Mouse (Mus musculus): ENCODE measurements around the gene Maip1. TPM values are rescaled to one million over a fixed set of nuclear protein-coding genes. Genes with fewer than 3 reads are reported as not detected.
A peak's percentile ranks its signal among the peaks of the same experiment; 100 is the strongest.

The Maip1 gene
- total RNA-seq, 1 experiment: 12.4 TPM

DNA sequence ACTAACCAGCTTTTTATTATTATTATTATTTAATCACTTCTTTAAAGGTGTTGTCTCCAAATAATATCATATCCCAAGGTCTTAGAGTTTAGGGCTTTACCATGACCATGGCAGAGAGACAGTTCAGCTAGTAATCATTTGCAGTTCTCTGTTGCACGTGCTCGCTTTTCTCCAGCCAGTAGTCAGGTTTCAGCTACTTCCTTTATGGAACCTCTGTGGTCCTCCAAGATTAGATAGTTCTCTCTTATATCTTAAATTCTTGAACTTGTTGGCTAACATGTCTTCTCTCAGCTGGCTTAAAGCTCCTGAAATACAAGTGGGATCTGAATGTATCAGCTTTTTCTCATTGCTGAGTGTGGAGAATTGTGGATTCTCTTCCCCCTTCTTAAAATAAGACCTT, 2.9 kb downstream of the Maip1 start:
- Histone ChIP-seq H3K27ac (ENCODE audit: insufficient read depth, low read depth, low read length, poor library complexity, severe bottlenecking) (no peak overlapping the region), H3K9ac (ENCODE audit: insufficient read depth, low read depth, low read length, poor library complexity, severe bottlenecking) (no peak overlapping the region), H3K4me3 (ENCODE audit: insufficient read depth in 1 of 2, low read depth in 1 of 2, low read length in 2 of 2, poor library complexity in 1 of 2, severe bottlenecking in 1 of 2) (no peak overlapping the region), H3K4me1 (ENCODE audit: control insufficient read depth in 2 of 2, insufficient read depth in 2 of 2, low read length in 2 of 2, poor library complexity in 1 of 2) (no peaks in the 10 kb centered on the region), H3K36me3 (ENCODE audit: control insufficient read depth, insufficient read depth, low read length, poor library complexity, severe bottlenecking) (no peaks in the 10 kb centered on the region; the same call in 1 of the 2 replicates), H3K9me3 (ENCODE audit: control insufficient read depth, insufficient read depth, low read depth, low read length) (no peaks in the 10 kb centered on the region)
- TF ChIP-seq CHD2 (IDR thresholded peaks at IDR 0.05; ENCODE audit: low read depth, low read length) (no peak), HCFC1 (IDR thresholded peaks at IDR 0.05; ENCODE audit: borderline replicate concordance, insufficient read depth, low read length) (no peak), ZC3H11A (IDR thresholded peaks at IDR 0.05; ENCODE audit: borderline replicate concordance, low read depth, low read length) (no peak), MAFK (IDR thresholded peaks at IDR 0.05; ENCODE audit: insufficient read depth, low read depth, low read length) (no peak), ZNF384 (IDR thresholded peaks at IDR 0.05; ENCODE audit: low read depth, low read length) (no peak)
- no peak for DNase-seq (ENCODE audit: low read depth, low spot score)
- in situ Hi-C loops (cut with MboI; ENCODE audit: low sequenced_read_pairs in 2 of 2, unreplicated experiment in 2 of 2): loop anchor here in 1 of 2 experiments (25.0 kb wide), 1 partner anchor 878 kb away; the partner anchor contains the start of gene Aox2

DNA sequence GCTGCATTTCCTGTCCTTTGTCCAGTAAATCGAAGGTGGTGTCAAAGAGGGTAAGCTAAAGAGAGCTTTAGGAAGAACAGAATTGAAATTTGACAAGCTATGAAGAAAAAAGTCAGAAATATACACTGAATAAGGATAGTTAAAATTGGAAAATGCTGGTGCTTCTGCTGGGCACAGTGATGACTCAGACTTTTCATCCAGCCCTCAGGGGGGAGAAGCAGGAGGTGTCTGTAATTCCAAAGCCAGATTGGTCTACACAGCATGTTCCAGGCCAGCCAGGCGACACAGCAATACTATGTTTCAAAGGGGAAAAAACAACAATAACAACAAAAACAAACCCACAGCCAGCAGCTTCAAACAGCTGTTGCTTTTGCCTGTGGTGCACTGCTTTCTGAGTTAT, 7.3 kb downstream of the Maip1 start:
- TF ChIP-seq ZC3H11A (IDR thresholded peaks at IDR 0.05; ENCODE audit: borderline replicate concordance, low read depth, low read length) (no peak), ZNF384 (IDR thresholded peaks at IDR 0.05; ENCODE audit: low read depth, low read length) (no peak), MAFK (IDR thresholded peaks at IDR 0.05; ENCODE audit: insufficient read depth, low read depth, low read length) (no peak), HCFC1 (IDR thresholded peaks at IDR 0.05; ENCODE audit: borderline replicate concordance, insufficient read depth, low read length) (no peak), CHD2 (IDR thresholded peaks at IDR 0.05; ENCODE audit: low read depth, low read length) (no peak)
- Histone ChIP-seq H3K4me1 (ENCODE audit: control insufficient read depth in 2 of 2, insufficient read depth in 2 of 2, low read length in 2 of 2, poor library complexity in 1 of 2) (no peaks in the 10 kb centered on the region), H3K36me3 (ENCODE audit: control insufficient read depth, insufficient read depth, low read length, poor library complexity, severe bottlenecking) (no peaks in the 10 kb centered on the region; the same call in 1 of the 2 replicates), H3K4me3 (ENCODE audit: insufficient read depth in 1 of 2, low read depth in 1 of 2, low read length in 2 of 2, poor library complexity in 1 of 2, severe bottlenecking in 1 of 2) (no peak overlapping the region), H3K9me3 (ENCODE audit: control insufficient read depth, insufficient read depth, low read depth, low read length) (no peaks in the 10 kb centered on the region), H3K9ac (ENCODE audit: insufficient read depth, low read depth, low read length, poor library complexity, severe bottlenecking) (no peak overlapping the region), H3K27ac (ENCODE audit: insufficient read depth, low read depth, low read length, poor library complexity, severe bottlenecking) (no peak overlapping the region)
- no peak for DNase-seq (ENCODE audit: low read depth, low spot score)
- in situ Hi-C loops (cut with MboI; ENCODE audit: low sequenced_read_pairs in 2 of 2, unreplicated experiment in 2 of 2): loop anchor here in 1 of 2 experiments (25.0 kb wide), 1 partner anchor 874 kb away; the partner anchor contains the start of gene Aox2

DNA sequence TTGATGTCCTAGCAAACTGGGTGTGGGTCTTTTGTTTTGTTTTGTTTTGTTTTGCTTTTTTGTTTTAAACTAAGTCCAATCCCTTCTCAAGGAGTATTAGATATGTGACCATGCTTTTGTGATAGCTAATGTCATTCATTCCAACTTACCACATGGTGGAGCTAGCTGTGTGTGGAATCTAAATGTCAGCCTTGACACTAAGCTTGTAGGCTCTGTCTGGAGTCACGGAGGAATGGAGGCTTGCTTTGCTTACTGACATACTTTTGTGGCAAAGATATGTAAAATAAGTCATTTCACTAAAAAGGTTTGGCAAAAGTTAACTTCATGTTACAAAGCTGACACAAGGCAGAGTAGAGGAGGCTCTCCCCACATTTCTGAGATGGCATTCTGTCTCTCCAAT, 17.6 kb downstream of the Maip1 start:
- in situ Hi-C loops (cut with MboI; ENCODE audit: low sequenced_read_pairs in 2 of 2, unreplicated experiment in 2 of 2): loop anchor here (10.0 to 25.0 kb wide), 3 partner anchors 531 to 871 kb away; partner anchors contain the start of gene Aox2 (in 1 of the 2)
- Histone ChIP-seq H3K9ac (ENCODE audit: insufficient read depth, low read depth, low read length, poor library complexity, severe bottlenecking) (no peak overlapping the region), H3K4me1 (ENCODE audit: control insufficient read depth in 2 of 2, insufficient read depth in 2 of 2, low read length in 2 of 2, poor library complexity in 1 of 2) (no peaks in the 10 kb centered on the region), H3K36me3 (ENCODE audit: control insufficient read depth, insufficient read depth, low read length, poor library complexity, severe bottlenecking) (no peaks in the 10 kb centered on the region), H3K4me3 (ENCODE audit: insufficient read depth in 1 of 2, low read depth in 1 of 2, low read length in 2 of 2, poor library complexity in 1 of 2, severe bottlenecking in 1 of 2) (no peak overlapping the region), H3K27ac (ENCODE audit: insufficient read depth, low read depth, low read length, poor library complexity, severe bottlenecking) (no peak overlapping the region), H3K9me3 (ENCODE audit: control insufficient read depth, insufficient read depth, low read depth, low read length) (no peaks in the 10 kb centered on the region)
- TF ChIP-seq ZNF384 (IDR thresholded peaks at IDR 0.05; ENCODE audit: low read depth, low read length) (no peak), CHD2 (IDR thresholded peaks at IDR 0.05; ENCODE audit: low read depth, low read length) (no peak), ZC3H11A (IDR thresholded peaks at IDR 0.05; ENCODE audit: borderline replicate concordance, low read depth, low read length) (peak; percentile 70), MAFK (IDR thresholded peaks at IDR 0.05; ENCODE audit: insufficient read depth, low read depth, low read length) (no peak), HCFC1 (IDR thresholded peaks at IDR 0.05; ENCODE audit: borderline replicate concordance, insufficient read depth, low read length) (no peak)
- DNase-seq (ENCODE audit: low read depth, low spot score): peak; percentile 25

DNA sequence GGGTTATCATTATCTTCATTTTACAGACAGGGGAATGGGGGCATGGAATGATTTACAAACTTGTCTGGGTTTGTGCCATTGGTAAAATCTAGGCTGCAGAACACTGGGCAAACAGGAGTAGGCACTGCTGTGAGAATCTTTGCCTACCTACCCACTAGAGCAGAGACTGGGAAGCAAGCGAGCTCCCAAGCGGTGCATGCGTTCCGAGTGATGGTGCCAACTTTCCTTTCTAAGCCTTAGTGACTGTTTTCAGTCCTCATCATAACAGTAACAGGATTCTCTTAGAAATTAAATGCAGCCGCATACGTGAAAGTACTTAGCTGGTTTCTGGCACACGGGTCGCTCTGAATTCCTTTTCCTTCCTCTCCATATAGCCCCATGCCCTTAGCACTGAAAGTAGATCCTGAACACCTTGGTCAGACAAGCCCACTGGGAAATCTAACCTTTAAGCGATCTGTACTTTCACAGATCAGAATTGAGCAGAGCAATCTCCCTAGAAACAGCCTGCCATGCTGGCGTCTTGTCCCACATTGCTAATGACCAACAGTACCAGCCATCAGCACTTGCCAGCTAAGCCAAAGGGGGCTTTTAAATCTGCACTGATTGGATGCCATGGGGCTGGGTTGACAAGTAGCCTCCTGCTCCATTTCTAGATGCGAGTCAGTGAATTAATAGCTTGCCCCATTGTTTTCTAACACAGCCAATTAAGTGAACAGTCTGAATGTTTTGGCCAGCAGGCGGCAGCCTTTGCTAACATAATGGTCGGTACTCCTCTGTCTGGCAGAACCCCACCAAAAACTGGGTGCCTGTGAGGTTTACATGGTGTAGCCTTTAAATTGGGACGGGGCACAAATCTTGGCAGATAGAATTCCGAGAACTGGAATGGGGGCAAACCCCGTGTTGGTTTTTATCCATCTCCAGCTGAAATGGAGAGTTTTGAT, 22.5 kb downstream of the Maip1 start:
- H3K4me1 ChIP-seq (ENCODE audit: control insufficient read depth in 2 of 2, insufficient read depth in 2 of 2, low read length in 2 of 2, poor library complexity in 1 of 2): no peaks in the 10 kb centered on the region
- TF ChIP-seq ZC3H11A (IDR thresholded peaks at IDR 0.05; ENCODE audit: borderline replicate concordance, low read depth, low read length): peak; percentile 99
- TF ChIP-seq HCFC1 (IDR thresholded peaks at IDR 0.05; ENCODE audit: borderline replicate concordance, insufficient read depth, low read length): no peak

More for the DNA sequence above, 22.5 kb downstream of the Maip1 start:
- in situ Hi-C loops (cut with MboI; ENCODE audit: low sequenced_read_pairs in 2 of 2, unreplicated experiment in 2 of 2): loop anchor here in 1 of 2 experiments (10.0 kb wide), 2 partner anchors 526 to 866 kb away; no protein-coding TSS in a partner anchor
- Histone ChIP-seq H3K36me3 (ENCODE audit: control insufficient read depth, insufficient read depth, low read length, poor library complexity, severe bottlenecking) (no peaks in the 10 kb centered on the region), H3K9me3 (ENCODE audit: control insufficient read depth, insufficient read depth, low read depth, low read length) (no peaks in the 10 kb centered on the region), H3K27ac (ENCODE audit: insufficient read depth, low read depth, low read length, poor library complexity, severe bottlenecking) (no peak overlapping the region), H3K9ac (ENCODE audit: insufficient read depth, low read depth, low read length, poor library complexity, severe bottlenecking) (no peak overlapping the region), H3K4me3 (ENCODE audit: insufficient read depth in 1 of 2, low read depth in 1 of 2, low read length in 2 of 2, poor library complexity in 1 of 2, severe bottlenecking in 1 of 2) (no peak overlapping the region)
- DNase-seq (ENCODE audit: low read depth, low spot score): peak; percentile 69

Data from ES-E14 (cell line).